ENCODE assay signal across 29 mouse cellular contexts in genomic region chr12:8353071-8353470, GRCm38 (mm10). TPM values are rescaled to one million over a fixed set of nuclear protein-coding genes. Genes with fewer than 3 reads are reported as not detected.
A peak's percentile ranks its signal among the peaks of the same experiment; 100 is the strongest.
DNase-seq lines count a peak whose midpoint lies in the region; ATAC-seq and TF ChIP-seq lines count a peak whose summit lies in the region.
"Had no signal": no experiment of that assay in that cellular context is flagged by ENCODE, and none has a peak within 500 bp of the region (broad histone marks: within the 10 kb centered on the region; RNA-seq: fewer than 3 reads in every experiment).

No protein-coding gene starts in this region.

- peak overlapping the region; percentile 86 for H3K4me2 ChIP-seq in CH12.LX (ENCODE audit: insufficient read depth, low read depth, poor library complexity, severe bottlenecking)
- no peak overlapping the region for H3K4me2 ChIP-seq in intestine, postnatal 0 days (replicated peaks; ENCODE audit: low read depth)
- H3K4me2 ChIP-seq: hindbrain, embryonic 13.5 days; limb, embryonic 15.5 days; midbrain, embryonic 12.5 days; neural tube, embryonic 12.5 days; stomach, embryonic 15.5 days had no signal

- no peaks in the 10 kb centered on the region for H3K27me3 ChIP-seq in CH12.LX (replicated peaks)
- no peaks in the 10 kb centered on the region for H3K27me3 ChIP-seq in intestine, postnatal 0 days (replicated peaks; ENCODE audit: control insufficient read depth, insufficient read depth, low read length)
- no peaks in the 10 kb centered on the region for H3K27me3 ChIP-seq in splenic B cell, adult 2 months (ENCODE audit: control insufficient read depth, insufficient read depth, low read length, poor library complexity, severe bottlenecking)
- H3K27me3 ChIP-seq: hindbrain, embryonic 13.5 days; limb, embryonic 15.5 days; midbrain, embryonic 12.5 days; neural tube, embryonic 12.5 days; stomach, embryonic 15.5 days had no signal

- dilution Hi-C loops in CH12.LX (cut with MboI; ENCODE audit: extremely low pct_ligation_motif_present, extremely low pct_unique_long_range_greater_than_20kb, low sequenced_read_pairs), result no loop called here

- 51% methylated on average over 4 of the region's 4 CpGs for WGBS in intestine, postnatal 0 days

- in situ Hi-C loops in CH12.LX (cut with MboI; ENCODE audit: low pct_ligation_motif_present, low pct_unique_long_range_greater_than_20kb, low sequenced_read_pairs), result no loop called here

- H3K27ac ChIP-seq in CH12.LX (ENCODE audit: insufficient read depth, low read depth), result peak overlapping the region; percentile 98
- no peak overlapping the region for H3K27ac ChIP-seq in intestine, postnatal 0 days (ENCODE audit: low read depth, low read length)
- H3K27ac ChIP-seq: forebrain, embryonic 10.5 days; heart, adult 2 months; hindbrain, embryonic 13.5 days; limb, embryonic 15.5 days; midbrain, embryonic 12.5 days; neural tube, embryonic 12.5 days; stomach, embryonic 15.5 days had no signal

- TF ChIP-seq RAD21 in CH12.LX (IDR thresholded peaks at IDR 0.05; ENCODE audit: low read depth, low read length), result peak; percentile 20; the same call in 1 of the 2 replicates

- H3K36me3 ChIP-seq in CH12.LX (replicated peaks in 1 of 2; ENCODE audit: control insufficient read depth in 1 of 2, insufficient read depth in 1 of 2, low read length in 1 of 2), result no peaks in the 10 kb centered on the region
- H3K36me3 ChIP-seq in intestine, postnatal 0 days (ENCODE audit: control insufficient read depth, insufficient read depth), result no peaks in the 10 kb centered on the region; the same call in 1 of the 2 replicates
- no peaks in the 10 kb centered on the region for H3K36me3 ChIP-seq in splenic B cell, adult 2 months (ENCODE audit: control insufficient read depth, insufficient read depth, low read length, poor library complexity, severe bottlenecking)
- H3K36me3 ChIP-seq: forebrain, embryonic 10.5 days; hindbrain, embryonic 13.5 days; limb, embryonic 15.5 days; midbrain, embryonic 12.5 days; neural tube, embryonic 12.5 days; stomach, embryonic 15.5 days had no signal

- H3K4me3 ChIP-seq in CH12.LX (replicated peaks in 1 of 3; ENCODE audit: low read depth in 2 of 3, low read length in 2 of 3, poor library complexity in 1 of 3), result peak overlapping the region in 2 of 3 experiments; percentile 16 to 19
- H3K4me3 ChIP-seq in intestine, postnatal 0 days (ENCODE audit: low read depth, low read length), result no peak overlapping the region
- H3K4me3 ChIP-seq: forebrain, embryonic 10.5 days; heart, adult 2 months; hindbrain, embryonic 13.5 days; limb, embryonic 15.5 days; midbrain, embryonic 12.5 days; neural tube, embryonic 12.5 days; stomach, embryonic 15.5 days had no signal

- TF ChIP-seq POLR2A in CH12.LX (IDR thresholded peaks at IDR 0.05; ENCODE audit: low read depth, low read length), result peak; percentile 31; the same call in 1 of the 2 replicates

- peak overlapping the region; percentile 65 for H3K9ac ChIP-seq in CH12.LX (ENCODE audit: insufficient read depth, low read depth)
- H3K9ac ChIP-seq in intestine, postnatal 0 days (ENCODE audit: low read depth, low read length), result no peak overlapping the region
- H3K9ac ChIP-seq: hindbrain, embryonic 13.5 days; limb, embryonic 15.5 days; midbrain, embryonic 12.5 days; neural tube, embryonic 12.5 days; stomach, embryonic 15.5 days had no signal

- TF ChIP-seq EP300 in CH12.LX (IDR thresholded peaks at IDR 0.05; ENCODE audit: low read length), result peak; percentile 92

- peaks cover 5% of the 10 kb centered on the region for H3K9me3 ChIP-seq in CH12.LX (replicated peaks; ENCODE audit: low read length)
- no peaks in the 10 kb centered on the region for H3K9me3 ChIP-seq in intestine, postnatal 0 days (ENCODE audit: control insufficient read depth)
- H3K9me3 ChIP-seq: forebrain, embryonic 10.5 days; limb, embryonic 15.5 days; midbrain, embryonic 12.5 days; neural tube, embryonic 12.5 days; stomach, embryonic 15.5 days had no signal

- H3K79me2 ChIP-seq in CH12.LX (replicated peaks; ENCODE audit: control insufficient read depth, extremely low read depth, insufficient read depth, poor library complexity, severe bottlenecking), result no peaks in the 10 kb centered on the region

- TF ChIP-seq CTCF in CH12.LX (conservative IDR thresholded peaks at IDR 0.05 in 1 of 2, IDR thresholded peaks at IDR 0.05 in 1 of 2; ENCODE audit: low read depth in 2 of 2, low read length in 2 of 2), result no peak
- TF ChIP-seq CTCF in intestine, postnatal 0 days (IDR thresholded peaks at IDR 0.05; ENCODE audit: low read depth), result no peak

- peak; percentile 84 for ATAC-seq in intestine, postnatal 0 days
- no peak for ATAC-seq in megakaryocyte, adult 5-6 weeks (ENCODE audit: poor library complexity, severe bottlenecking)
- ATAC-seq: forebrain, embryonic 16.5 days had no signal

- peaks cover 22 to 78% of the 10 kb centered on the region in 2 experiments for H3K4me1 ChIP-seq in CH12.LX (ENCODE audit: control insufficient read depth in 1 of 2, insufficient read depth in 2 of 2)
- no peaks in the 10 kb centered on the region for H3K4me1 ChIP-seq in intestine, postnatal 0 days (replicated peaks; ENCODE audit: control insufficient read depth, insufficient read depth, low read length)

- peak; percentile 26 to 39 for DNase-seq in spleen, adult 18-20 months
- no peak for DNase-seq in spleen, adult 12 weeks (ENCODE audit: low spot score)
- DNase-seq in CH12.LX (ENCODE audit: extremely low read depth), result peak; percentile 96
- peak; percentile 67 for DNase-seq in splenic B cell, adult 2 months (ENCODE audit: low read depth, low spot score)
- DNase-seq in layer of hippocampus, postnatal 36 days, result no peak
- DNase-seq in lung, adult 18-20 months, result no peak
- DNase-seq: adrenal gland, adult 2 months; cerebellum, adult 11-12 months; cerebellum, postnatal 10 days; gastrocnemius, postnatal 25 days; heart, adult 2 months; heart, postnatal 36 days; kidney, postnatal 36 days; left cerebral cortex, postnatal 4 days; lung, adult 2 months; lung, postnatal 14 days; thymus, postnatal 4 days had no signal

TF ChIP-seq in CH12.LX, 34 proteins besides CTCF, POLR2A, EP300 and RAD21 (continues in another document):
- TF ChIP-seq ZC3H11A (IDR thresholded peaks at IDR 0.05; ENCODE audit: low read depth, low read length) (no peak), NRF1 (IDR thresholded peaks at IDR 0.05; ENCODE audit: low read depth, low read length) (peak; percentile 46; the same call in 1 of the 2 replicates), USF2 (conservative IDR thresholded peaks at IDR 0.05; ENCODE audit: low read depth, low read length) (no peak), ZMIZ1 (IDR thresholded peaks at IDR 0.05; ENCODE audit: low read depth, low read length) (peak; percentile 88), POLR2AphosphoS2 (IDR thresholded peaks at IDR 0.05; ENCODE audit: low read depth, low read length) (no peak), ELF1 (IDR thresholded peaks at IDR 0.05; ENCODE audit: low read depth, low read length) (no peak; the same call in none of the 2 replicates), UBTF (IDR thresholded peaks at IDR 0.05; ENCODE audit: low read depth, low read length) (peak; percentile 100), RCOR1 (conservative IDR thresholded peaks at IDR 0.05; ENCODE audit: low read depth, low read length) (peak; percentile 97), TBP (conservative IDR thresholded peaks at IDR 0.05; ENCODE audit: low read depth, low read length) (peak; percentile 98), MAFK (IDR thresholded peaks at IDR 0.05; ENCODE audit: insufficient replicate concordance, low read length) (peak; percentile 53; the same call in 1 of the 2 replicates), NELFE (IDR thresholded peaks at IDR 0.05; ENCODE audit: low read depth, low read length) (peak; percentile 70), CHD1 (IDR thresholded peaks at IDR 0.05; ENCODE audit: low read depth, low read length) (peak; percentile 70), MXI1 (IDR thresholded peaks at IDR 0.05; ENCODE audit: low read depth, low read length) (peak; percentile 66; the same call in 1 of the 2 replicates), ZNF384 (IDR thresholded peaks at IDR 0.05; ENCODE audit: low read depth, low read length) (peak; percentile 33; the same call in 1 of the 2 replicates), KAT2A (IDR thresholded peaks at IDR 0.05; ENCODE audit: insufficient replicate concordance, low read length) (no peak), SMC3 (IDR thresholded peaks at IDR 0.05; ENCODE audit: low read depth, low read length) (peak; percentile 23), ZKSCAN1 (IDR thresholded peaks at IDR 0.05; ENCODE audit: borderline replicate concordance, low read depth, low read length) (no peak), E2F4 (IDR thresholded peaks at IDR 0.05; ENCODE audit: insufficient replicate concordance, low read depth, low read length) (no peak), MEF2A (IDR thresholded peaks at IDR 0.05; ENCODE audit: borderline replicate concordance, low read depth, low read length) (peak; percentile 85), JUN (IDR thresholded peaks at IDR 0.05; ENCODE audit: insufficient read depth, low read depth, low read length) (peak; percentile 19; the same call in 1 of the 2 replicates), MAX (IDR thresholded peaks at IDR 0.05; ENCODE audit: low read length) (peak; percentile 70), CHD2 (IDR thresholded peaks at IDR 0.05; ENCODE audit: low read length) (peak; percentile 72), PAX5 (IDR thresholded peaks at IDR 0.05; ENCODE audit: low read length) (no peak), HCFC1 (IDR thresholded peaks at IDR 0.05; ENCODE audit: low read depth, low read length) (peak; percentile 44; the same call in 1 of the 2 replicates), TCF12 (IDR thresholded peaks at IDR 0.05; ENCODE audit: low read depth, low read length) (peak; percentile 100), GABPA (IDR thresholded peaks at IDR 0.05; ENCODE audit: insufficient replicate concordance, low read depth, low read length) (no peak)

RNA-seq across cellular contexts. Expression of gene Hs1bp3, which starts 39.8 kb away (rescaled TPM):
- total RNA-seq in CH12.LX (2012; rRNA removed) (4.0 and 4.7 TPM in 2 replicates), CH12.LX (2014; rRNA removed) (2.6 and 2.9 TPM in 2 replicates)
- polyA plus RNA-seq in CH12.LX (2012; ENCODE audit: insufficient read length, low read depth), result 8.2 and 10.1 TPM in 2 replicates
- polyA plus RNA-seq in intestine, postnatal 0 days (2015; fragmentation: Nextera tagmentation; extraction: Ambion mirVana), result 20.5 and 22.2 TPM in 2 replicates
- 10 to 100 TPM; 12.7 to 16.9 TPM for total RNA-seq in layer of hippocampus, postnatal 36 days (2021)
- 4.7 and 4.8 TPM in 2 replicates for total RNA-seq in megakaryocyte, adult 5-6 weeks (2015)
- total RNA-seq in megakaryocyte, adult 5-6 weeks (2017), result 4.4 and 6.7 TPM in 2 replicates

RNA-seq across cellular contexts. Expression of gene Gdf7, which starts 51.3 kb away (rescaled TPM):
- total RNA-seq in CH12.LX (2012; rRNA removed) (not detected in 2 replicates), CH12.LX (2014; rRNA removed) (not detected in 2 replicates)
- not detected in 2 replicates for polyA plus RNA-seq in CH12.LX (2012; ENCODE audit: insufficient read length, low read depth)
- not detected in 2 replicates for polyA plus RNA-seq in intestine, postnatal 0 days (2015; fragmentation: Nextera tagmentation; extraction: Ambion mirVana)
- total RNA-seq in layer of hippocampus, postnatal 36 days (2021), result under 1 TPM in 1 of 2 experiments, not detected in 1; 0.25 TPM
- total RNA-seq in megakaryocyte, adult 5-6 weeks (2015), result not detected in 2 replicates
- total RNA-seq in megakaryocyte, adult 5-6 weeks (2017), result not detected in 2 replicates
- total RNA-seq: adrenal gland, adult 2 months; gastrocnemius, postnatal 25 days; left cerebral cortex, postnatal 4 days; megakaryocyte progenitor cell, adult 5-6 weeks had no signal
- polyA plus RNA-seq: forebrain, embryonic 10.5 days; forebrain, embryonic 16.5 days; heart, embryonic 14.5 days; intestine, embryonic 14.5 days; stomach, embryonic 15.5 days had no signal

Comparison
In these comparisons a context has a peak if more than half of its experiments do, and no peak if none do; other contexts are left out.
1. DNase-seq: peak in spleen, adult 18-20 months (2 of 2), CH12.LX (single experiment) and splenic B cell, adult 2 months (single experiment); none in spleen, adult 12 weeks (single experiment), layer of hippocampus, postnatal 36 days (0 of 2) and lung, adult 18-20 months (0 of 2).